Mouse (Mus musculus) adrenal gland (tissue): ENCODE measurements around the gene Clic5.

ENCODE experiments used
- intact Hi-C: fragments of 180-260 bp; cut with DNase I; formaldehyde crosslinking; loops from one replicate; pipeline ENCODE4 v1.15.1; 2025

The Clic5 gene

DNA sequence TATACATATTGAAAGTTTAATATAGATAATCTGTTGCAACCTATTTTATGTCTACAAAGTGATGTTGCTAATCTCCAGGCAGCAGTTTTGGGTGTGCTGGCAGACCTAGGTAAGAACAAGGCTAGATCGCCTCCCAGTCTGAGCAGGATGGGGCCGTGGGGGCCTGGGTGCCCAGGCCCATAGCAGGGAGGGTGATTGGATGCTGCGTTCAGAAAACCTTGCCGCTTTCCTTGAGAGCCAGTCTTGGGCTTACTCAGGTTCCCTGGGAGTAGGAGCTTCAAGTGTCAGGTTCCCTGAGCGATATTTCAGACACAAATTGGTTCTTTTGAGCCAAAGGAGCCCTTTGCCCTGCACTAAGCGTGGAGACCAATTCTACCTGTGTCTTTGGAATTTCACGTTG is 1.9 kb downstream of the Clic5 start:
- intact Hi-C loops: no loop called here

DNA sequence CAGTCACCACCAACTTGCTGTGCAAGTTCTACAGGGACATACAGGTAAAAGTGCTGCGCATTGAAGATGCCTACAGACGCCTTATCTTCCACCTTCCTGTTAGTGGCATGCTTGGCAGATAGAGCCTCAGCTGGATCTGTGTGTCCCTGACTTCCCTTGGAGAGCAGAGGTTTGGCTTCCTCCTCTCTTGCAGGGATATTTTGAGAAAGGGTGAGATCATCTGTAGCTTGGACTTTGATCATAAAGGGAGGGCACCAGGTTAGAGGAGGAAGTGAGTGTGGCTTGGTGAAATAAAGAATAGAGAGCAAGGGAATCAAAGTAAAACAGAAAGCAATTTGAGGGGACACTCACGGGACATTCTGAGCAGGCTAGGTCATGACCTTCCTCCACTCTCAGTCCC is 4.6 kb downstream of the Clic5 start:
- intact Hi-C loops: no loop called here

DNA sequence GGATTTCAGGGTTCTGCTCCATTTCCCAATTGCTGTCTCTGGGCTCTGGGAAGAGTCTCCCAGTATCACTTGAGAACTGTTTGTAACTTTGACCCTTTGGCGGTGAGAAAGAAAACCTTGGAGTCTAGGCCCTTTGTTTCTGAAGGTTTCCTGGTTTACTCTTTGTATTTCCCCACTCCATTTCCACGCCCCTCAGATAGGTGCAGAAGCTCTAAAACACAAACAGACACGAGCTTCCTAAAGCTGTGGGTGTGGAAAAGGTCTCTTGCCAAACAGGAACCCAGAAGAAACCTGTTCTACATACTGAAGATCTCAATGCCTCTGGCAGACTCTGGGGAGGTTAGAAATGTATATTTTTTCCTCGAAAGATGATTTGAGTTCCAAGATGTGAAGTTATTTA is 10.8 kb downstream of the Clic5 start:
- intact Hi-C loops: no loop called here

DNA sequence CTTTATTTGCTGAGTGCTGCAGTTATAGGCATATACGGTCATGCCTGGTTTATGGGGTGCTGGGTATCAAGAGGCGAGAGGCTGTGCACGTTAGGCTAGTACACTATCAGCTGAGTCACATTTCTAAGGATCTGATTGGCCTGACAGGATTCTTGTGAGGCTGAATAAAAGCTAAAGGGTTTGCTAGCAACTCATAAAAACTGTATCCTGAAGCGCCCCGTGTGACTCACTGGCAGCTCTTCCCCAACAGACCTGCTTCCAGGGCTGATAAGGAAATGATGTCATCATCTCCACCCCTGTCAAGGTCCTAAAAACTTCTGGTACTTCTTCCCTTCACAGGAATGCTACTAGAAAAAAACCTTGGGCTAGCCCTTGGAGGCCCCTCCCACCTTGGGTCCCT is 14.6 kb downstream of the Clic5 start:
- intact Hi-C loops: no loop called here

DNA sequence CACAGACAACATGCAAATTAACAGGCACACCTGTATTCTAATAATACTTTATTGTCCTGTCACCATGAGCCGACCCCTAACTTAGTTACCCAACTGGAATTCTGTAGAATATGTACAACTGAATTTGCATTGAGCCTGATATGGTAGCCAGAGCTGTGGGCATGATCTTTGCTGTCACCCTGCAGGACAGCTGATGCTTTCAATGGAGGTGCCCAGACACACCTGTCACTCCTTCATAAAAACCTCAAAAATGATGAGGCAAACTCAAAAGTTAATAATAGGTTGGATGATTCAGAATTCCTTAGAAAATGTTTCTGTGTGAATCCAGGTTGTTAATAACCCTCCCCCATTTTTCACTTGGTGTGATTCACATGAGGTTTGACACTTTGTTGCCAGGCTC is 16.4 kb downstream of the Clic5 start:
- intact Hi-C loops: no loop called here

DNA sequence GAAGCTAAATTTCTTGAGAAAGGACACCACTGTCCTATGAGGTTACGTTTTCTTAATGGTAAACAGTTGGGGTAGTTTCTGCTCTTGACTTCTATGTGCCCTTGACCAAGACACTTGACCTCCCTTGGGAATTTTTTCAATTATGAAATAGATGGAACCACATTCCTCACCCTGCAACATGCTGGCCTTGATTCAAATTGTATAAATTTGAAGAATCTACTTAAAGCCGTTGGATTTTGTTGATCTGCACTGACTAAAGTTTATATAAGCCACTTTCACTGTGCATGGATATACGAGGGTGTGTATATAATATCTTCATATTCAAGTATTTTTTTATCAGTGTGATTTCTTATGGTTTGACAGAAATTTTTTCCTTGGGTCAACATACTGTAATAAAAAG is 17.2 kb downstream of the Clic5 start:
- intact Hi-C loops: no loop called here

DNA sequence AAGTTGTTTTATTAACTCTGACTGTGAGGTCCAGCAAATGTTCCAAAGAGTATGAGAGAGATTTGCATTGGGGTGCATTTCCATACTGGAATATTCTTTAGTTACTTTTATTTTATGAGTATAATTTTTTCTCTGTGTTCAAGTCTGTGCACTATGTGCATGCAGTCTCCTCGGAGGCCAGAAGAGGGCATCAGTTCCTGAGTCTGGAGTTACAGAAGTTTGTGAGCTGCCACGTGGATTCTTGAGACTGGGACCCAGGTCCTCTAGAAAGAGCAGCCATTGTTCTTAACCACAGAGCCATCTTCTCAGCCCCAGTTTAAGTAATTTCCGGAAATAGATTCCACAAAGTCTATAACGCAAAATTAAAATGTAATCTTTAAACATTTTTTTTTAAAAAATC is 20.5 kb downstream of the Clic5 start:
- intact Hi-C loops: no loop called here

DNA sequence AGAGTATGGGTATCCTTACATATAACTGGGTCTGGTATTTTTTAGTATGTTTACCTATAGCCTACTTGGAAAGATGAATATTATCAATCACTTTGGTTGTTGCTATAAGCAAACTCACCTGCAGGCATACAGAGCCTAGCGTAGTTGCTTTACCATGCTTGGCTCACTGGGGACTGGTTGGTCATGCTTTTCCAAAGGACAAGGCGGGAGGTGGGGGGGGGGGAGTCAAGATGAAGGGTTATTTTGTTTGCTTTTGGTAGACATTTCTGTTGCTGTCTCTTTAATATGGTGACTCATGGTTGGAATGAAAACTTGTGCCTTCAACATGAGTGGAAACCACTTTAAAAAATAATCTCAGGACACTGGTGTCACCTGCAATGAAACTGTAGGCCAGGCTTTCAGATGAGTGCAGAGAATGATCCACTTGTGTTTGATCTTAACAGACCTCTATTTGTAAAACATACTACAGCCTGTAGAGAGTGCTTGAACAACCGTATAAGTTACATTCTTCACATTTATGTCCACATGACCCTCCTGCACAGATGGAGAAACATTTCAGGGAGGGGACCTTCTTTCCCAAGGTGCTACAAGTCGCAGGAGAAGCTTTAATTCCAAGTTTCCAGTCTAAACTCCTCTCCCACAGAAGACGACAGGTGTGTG is 24.7 kb downstream of the Clic5 start:
- intact Hi-C loops: no loop called here

DNA sequence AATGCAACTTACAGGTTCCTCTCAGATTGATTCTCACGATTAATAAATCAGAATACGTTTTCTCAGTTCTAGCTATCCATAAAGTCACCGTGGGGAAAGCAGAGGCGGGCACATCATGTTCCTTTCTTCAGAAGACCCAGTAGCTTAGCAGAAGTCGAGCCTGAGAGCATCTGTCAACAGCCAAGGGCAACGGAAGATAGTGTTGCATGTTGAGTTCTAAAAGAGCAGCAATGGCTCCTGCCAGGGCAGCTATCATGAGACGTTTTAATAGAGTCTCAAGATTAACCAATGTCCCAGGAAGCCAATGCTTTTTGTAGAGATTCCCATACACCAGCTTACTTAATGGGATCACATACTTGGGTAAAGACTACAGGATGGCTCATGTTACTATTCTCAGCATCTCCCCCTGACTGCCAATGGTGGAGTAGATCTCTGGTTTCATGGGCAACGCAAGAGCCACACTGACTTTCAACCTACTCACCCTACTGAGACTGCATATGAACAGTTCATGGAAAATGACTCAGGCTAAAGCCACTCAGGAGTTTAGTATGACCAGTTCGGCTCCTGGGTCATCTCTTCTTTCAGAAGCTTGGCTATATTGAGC is 26.9 kb downstream of the Clic5 start:
- intact Hi-C loops: no loop called here

DNA sequence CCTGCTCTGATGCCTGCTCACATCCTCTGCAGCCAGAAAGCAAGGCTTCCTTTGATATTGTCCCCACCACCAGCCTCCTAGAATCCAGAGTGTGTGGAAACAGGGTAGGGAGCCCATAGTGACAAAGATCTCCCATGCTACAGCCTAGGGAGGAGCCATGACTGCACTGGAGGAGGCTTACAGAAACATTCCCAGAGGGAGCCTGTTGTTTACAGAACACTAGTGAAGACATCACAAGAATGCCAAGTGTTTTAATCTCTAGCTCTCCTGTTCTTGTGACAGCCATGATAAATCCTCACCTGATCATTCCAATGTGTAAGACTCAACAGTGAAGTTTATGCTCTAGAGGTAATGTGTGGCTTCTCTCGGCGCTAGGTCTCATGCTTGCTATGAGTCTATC is 28.8 kb downstream of the Clic5 start:
- intact Hi-C loops: no loop called here

DNA sequence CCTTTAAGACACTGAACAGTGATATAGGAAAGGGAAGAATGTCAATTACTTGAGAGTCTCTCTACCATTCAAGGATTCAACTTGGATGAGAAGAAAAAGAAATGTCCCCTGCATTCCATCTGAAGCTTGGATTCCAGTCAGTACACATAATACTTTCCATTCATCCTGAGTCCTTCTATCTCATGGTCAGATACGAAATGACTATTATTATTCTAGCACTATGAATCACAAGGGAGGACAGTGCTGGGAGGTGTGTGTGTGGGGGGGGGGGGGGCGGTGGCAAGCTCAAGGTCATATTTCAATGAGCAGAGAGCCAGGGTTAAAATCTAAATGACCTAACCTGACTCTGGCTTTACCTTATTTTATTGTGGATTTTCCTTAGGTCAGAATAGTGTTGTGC is 31.6 kb downstream of the Clic5 start:
- intact Hi-C loops: no loop called here

DNA sequence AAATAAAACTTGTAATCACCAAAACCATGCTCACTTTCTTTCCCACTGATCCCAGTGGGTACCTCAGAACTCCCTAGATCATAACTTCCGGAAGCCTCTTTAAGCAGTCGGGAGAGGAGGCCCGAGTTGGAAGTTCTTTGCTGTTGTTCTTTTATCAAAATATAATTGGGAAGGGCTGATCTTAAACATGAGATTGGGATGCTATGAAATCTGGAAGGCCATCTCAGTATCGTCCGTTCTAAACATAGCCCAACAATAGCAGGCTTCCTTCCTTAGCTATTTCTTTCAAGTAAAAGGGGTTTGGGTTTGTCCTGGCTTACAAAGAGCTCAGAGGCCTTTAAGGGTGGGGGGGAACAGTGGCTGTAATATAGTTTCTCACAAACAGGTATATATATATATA is 40.0 kb downstream of the Clic5 start:
- intact Hi-C loops: no loop called here

DNA sequence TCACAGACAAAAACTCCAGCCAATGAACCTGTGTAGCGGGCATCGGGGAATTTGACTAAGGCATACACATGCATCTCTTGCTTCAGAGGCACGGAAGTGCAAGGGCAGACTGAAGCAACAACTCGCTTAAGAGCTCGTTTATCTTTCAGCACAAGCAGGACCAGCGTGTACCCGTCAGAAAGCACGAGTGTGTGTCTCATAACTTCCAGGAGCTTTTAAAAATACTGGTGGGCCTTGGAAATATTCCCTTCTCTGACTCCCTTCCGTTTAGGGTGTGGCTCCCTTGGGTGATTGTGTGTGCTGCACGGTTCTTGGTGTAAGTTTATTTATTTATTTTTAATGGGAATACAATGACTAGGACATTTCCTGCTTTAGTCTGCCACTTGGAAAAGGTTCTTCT is 41.7 kb downstream of the Clic5 start:
- intact Hi-C loops: no loop called here

DNA sequence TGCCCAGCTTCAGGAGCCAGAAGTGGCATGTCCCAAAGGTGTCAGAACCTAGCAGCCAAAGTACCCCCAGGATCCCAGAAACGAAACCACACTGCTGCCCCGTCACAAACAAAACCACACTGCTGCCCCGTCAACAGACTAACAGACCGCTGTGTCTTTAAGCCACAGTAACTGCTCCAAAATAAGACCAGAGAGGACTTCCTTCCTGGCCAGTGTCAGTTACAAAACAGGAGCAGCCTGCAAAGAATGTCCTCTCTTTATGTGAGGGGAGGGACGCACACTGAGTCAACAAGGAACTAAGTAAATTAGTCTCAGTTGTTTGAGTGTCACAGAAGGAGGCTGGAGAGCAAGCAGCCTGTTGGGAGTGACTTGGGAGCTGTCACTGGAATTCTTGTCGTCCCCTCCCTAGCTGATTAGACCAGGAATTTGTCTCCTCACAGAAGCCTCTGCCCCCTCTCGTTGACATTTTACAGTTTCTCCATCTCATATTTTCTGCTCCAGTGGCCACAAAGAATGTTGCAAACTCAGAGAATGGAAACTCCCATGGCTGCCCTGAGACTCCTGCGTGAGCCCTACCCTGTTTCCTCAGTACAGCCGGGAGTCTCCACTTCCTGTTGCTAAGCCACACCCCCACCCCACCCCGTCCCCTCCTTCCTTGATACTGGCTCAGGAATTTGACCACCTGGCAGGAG is 50.8 kb downstream of the Clic5 start:
- intact Hi-C loops: no loop called here

DNA sequence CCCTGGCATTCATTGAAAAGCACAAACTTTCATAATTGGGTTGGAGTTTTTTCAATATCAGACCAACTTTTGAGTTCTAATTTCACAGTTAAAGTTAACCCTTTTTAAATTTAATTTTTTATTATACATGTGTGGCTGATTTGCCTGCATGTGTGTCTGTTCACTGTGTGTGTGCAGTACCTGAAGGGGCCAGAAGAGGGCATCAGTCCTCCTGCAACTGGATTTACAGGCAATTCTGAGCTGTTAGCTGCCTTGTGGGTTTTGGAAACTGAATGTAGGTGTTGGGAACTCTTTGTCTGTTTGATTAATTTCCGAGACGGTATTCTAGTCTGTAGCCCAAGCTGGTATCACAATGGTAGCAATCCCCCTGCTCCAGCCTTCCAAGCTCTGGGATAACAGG is 52.4 kb downstream of the Clic5 start:
- intact Hi-C loops: no loop called here

DNA sequence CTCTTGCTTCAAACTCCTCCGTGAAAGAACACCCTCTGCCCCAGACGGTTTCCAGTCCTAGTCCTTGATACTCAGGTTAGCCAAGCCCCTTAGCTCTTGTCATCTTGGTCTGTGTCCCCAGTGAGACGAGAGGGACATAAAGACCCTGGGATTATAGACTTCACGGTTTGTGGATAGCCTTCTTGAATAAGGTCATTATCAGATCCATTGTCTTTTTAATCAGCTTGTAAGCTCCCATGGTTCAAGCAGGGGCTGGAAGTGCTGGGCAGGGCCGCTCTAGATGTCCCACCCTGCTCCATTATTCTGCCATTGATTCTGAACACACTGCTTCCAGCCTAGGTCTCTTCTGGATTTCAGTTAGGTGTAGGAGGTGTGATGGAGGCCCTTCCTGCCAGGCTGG is 55.7 kb downstream of the Clic5 start:
- intact Hi-C loops: no loop called here

DNA sequence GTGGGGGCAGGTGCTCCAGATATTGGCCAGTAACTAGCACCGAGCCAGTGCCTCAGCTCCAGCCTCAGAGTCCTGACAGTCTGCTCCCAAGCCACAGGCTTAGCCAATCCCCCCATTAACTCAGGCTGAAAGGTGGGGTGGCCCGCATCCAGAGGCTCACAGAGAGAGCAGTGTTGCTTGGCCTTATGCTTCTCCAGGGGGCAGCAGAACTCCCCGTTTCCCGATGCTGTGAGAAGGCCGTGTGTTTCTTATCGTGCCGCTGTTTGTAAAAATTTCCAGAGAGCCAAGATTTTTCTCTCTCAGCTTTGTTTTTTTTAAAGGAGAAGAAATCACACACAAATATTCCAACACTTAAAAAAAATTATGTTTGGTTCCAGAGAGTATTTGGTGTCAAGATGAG is 56.2 kb downstream of the Clic5 start:
- intact Hi-C loops: no loop called here

DNA sequence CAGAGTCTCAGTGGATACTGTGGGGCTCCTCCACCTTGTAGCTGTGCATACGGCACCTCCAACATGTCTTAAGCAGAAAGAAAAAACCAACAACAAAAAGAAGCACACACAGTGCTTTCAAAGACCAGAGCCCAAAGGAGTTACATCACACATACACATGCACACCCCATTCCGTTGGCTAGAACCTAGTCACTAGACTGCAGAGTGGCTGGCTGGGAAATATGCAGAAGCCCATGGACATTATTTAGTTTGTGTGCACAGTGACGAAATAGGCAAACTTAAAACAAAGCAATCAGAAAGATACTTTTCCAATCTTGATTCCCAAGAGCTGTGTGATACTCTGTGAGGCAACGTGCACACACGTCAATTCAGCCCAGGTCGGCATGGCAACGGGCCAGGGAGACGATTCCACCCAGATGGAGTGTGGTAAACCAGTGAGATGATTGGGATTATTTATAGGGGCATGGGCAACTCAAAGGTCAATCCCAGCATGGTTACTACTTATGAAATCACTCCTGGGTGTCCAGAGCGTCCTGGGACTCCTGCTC is 57.8 kb downstream of the Clic5 start:
- intact Hi-C loops: no loop called here

DNA sequence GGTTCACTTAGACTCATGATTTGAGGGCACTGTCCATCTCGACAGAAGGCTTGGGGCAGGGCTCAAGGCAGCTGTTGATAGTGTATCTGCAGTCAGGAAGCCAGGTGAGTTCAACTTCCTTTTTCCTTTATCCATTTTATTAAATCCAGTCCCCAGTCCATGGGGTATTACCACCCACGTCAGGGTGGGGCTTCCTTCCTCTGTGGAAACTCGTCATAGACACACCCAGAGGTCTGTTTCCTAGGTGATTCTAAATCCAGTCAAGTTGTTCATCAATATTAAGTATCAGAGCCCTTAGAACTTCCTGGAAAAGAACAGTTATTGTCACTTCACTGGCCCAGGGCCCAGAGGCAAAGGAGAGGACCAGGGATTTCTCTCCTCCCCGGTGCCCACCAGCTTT is 61.2 kb downstream of the Clic5 start:
- intact Hi-C loops: no loop called here

DNA sequence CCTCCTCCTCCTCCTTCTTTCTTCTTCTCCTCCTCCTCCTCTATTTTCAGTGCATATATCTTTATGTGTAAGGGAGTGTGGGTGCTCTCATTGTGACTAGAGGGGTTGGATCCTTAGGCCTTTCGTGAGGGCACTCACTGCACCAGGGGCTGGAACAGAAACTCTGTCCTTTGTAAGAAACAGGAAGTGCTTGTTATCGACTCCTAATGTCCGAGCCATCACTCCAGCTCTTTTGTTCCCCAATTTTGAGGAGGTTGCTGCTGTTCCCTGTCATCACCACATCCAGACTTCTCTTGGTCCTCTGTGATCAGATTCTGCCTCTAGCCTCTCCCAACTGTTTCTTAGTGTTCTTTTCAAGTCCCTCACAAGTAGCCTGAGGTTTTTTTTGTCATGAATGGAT is 64.3 kb downstream of the Clic5 start:
- intact Hi-C loops: loop anchor here (10.0 kb wide), 1 partner anchor 178 kb away; the partner anchor contains the start of gene Enpp5

DNA sequence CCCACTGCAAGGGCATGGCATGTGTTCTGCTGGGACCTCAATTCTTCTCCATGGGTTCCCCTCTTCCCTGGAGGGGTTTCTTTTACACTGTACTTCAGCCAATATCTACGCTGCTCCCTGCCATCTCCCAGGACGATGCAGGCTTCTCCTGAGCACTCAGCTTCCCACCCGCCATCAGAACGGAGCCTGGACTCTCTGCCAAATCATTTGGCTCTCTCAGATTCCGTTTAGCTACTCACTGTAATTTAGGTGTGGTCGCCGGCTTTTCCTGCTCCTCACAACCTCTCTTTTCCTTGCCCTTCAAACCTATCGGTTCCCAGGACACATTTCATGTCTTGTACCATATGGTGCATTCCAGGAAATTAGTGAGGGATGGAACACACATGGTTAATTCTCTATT is 66.3 kb downstream of the Clic5 start:
- intact Hi-C loops: loop anchor here (10.0 kb wide), 1 partner anchor 180 kb away; the partner anchor contains the start of gene Enpp5

DNA sequence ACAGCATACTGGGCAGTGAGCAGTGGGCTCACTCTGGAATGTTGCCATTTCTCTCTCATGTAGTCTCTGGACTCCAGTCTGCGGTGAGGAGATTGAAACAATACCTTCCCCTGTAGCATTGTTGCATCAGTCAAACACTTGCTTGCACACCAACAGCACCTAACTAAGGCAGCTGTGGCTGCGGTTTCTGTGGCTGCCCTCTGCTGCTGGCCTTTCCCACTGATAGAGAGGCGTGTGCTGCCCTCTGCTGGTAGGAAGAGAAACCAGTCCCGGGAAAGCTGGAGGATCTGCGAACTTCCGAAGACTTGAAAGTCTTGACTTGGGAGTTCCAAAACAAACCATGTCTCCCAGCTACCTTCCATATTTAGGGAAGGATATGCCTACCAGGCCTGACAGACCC is 68.2 kb downstream of the Clic5 start:
- intact Hi-C loops: loop anchor here (1.0 to 10.0 kb wide), 2 partner anchors 105 to 182 kb away; partner anchors contain the start of gene Enpp5
